Mouse (Mus musculus) liver, postnatal 0 days (tissue): ENCODE measurements around the gene Cog6. TPM values are rescaled to one million over a fixed set of nuclear protein-coding genes. Genes with fewer than 3 reads are reported as not detected.
"Not testable (repeated sequence)": the region's sequence is repeated elsewhere in the genome, so short reads cannot be mapped to it uniquely, and the experiment has no call there.

ENCODE experiments used
- ATAC-seq: fragments of 200-750 bp; cut with Nextera tagmentation; 2 replicates; pipeline ENCODE4 v1.8.0; 2017; ENCODE audit warnings: mild to moderate bottlenecking, moderate library complexity
- DNase-seq: peaks from one replicate; pipeline ENCODE4 v3.0.0-alpha.2; 2016
- H3K27ac ChIP-seq: fragments of 300-500 bp; sonication (generic); 2 replicates; pipeline ENCODE4 v1.5.1; 2014; ENCODE audit warnings: antibody characterized with exemption, moderate library complexity, mild to moderate bottlenecking, low read depth
- H3K27me3 ChIP-seq: fragments of 300-500 bp; sonication (generic); 2 replicates; pipeline ENCODE4 v1.6.1; 2014; ENCODE audit warnings: low read length, control low read depth, mixed read lengths; ENCODE audit not compliant: insufficient read depth
- H3K36me3 ChIP-seq: fragments of 300-500 bp; sonication (generic); replicated peaks from 2 replicates; pipeline ENCODE4 v1.6.1; 2014; ENCODE audit warnings: mild to moderate bottlenecking, control low read depth, low read length, moderate library complexity, mixed read lengths; ENCODE audit not compliant: insufficient read depth
- H3K4me1 ChIP-seq: fragments of 300-500 bp; sonication (generic); 2 replicates; pipeline ENCODE4 v1.6.1; 2014; ENCODE audit warnings: antibody characterized with exemption, mild to moderate bottlenecking, control low read depth; ENCODE audit not compliant: insufficient read depth
- H3K4me2 ChIP-seq: fragments of 300-500 bp; sonication (generic); 2 replicates; pipeline ENCODE4 v1.6.1; 2014; ENCODE audit warnings: low read depth, mild to moderate bottlenecking, low read length, moderate library complexity, mixed read lengths
- H3K4me3 ChIP-seq: fragments of 300-500 bp; sonication (generic); 2 replicates; pipeline ENCODE4 v1.5.1; 2014; ENCODE audit warnings: low read depth, low read length
- H3K9ac ChIP-seq: fragments of 300-500 bp; sonication (generic); replicated peaks from 2 replicates; pipeline ENCODE4 v1.6.1; 2014; ENCODE audit warnings: mild to moderate bottlenecking, moderate library complexity
- H3K9me3 ChIP-seq: fragments of 300-500 bp; sonication (generic); 2 replicates; pipeline ENCODE4 v1.6.1; 2016; ENCODE audit warnings: mild to moderate bottlenecking, control low read depth, low read length, mixed read lengths
- CTCF ChIP-seq: sonication (generic); IDR thresholded peaks from 2 replicates; pipeline ENCODE4 v1.5.1; 2016; ENCODE audit warnings: antibody characterized with exemption, low read depth
- EP300 ChIP-seq: IDR thresholded peaks from 2 replicates; pipeline ENCODE4 v1.6.1; 2016; ENCODE audit warnings: antibody characterized with exemption, low read depth, mild to moderate bottlenecking
- WGBS: fragments of 180-500 bp; shearing (Covaris S2); extraction: QIAGEN DNeasy Blood & Tissue Kit; methylation state at CpG from one replicate; pipeline ENCODE4 v1.1.7; 2014; ENCODE audit not compliant: insufficient replicate concordance; 5-methylcytosine and 5-hydroxymethylcytosine counted together
- polyA plus RNA-seq: library from polyadenylated mRNA; unstranded; fragments of >200 nt; fragmentation: Nextera tagmentation; extraction: Ambion mirVana; gene quantifications from 2 replicates; pipeline ENCODE4 v1.2.1, GENCODE M21; 2015

Gene Cog6
- polyA plus RNA-seq, 1 experiment from 2014 or later, result 11.1 TPM

DNA sequence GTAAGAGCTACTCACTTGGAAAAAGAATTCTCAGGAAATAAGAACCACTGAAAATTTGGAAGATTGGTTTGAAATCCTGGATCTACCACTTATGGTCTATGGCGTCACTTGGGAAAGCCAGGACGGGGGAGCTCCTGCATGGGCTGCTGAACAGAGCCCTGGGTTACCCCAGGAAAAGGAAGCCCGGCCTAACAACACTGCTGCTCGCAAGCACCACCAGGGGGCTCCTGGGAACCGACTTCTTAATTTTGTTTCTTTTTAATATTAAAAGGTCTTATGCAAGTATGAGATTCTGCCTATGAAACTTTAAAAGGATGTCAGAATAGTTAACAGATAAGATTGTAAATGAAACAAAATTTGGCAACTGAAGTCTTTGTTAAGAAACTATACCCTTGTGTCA is 22.4 kb downstream of the Cog6 start:
- 67% methylated on average over 5 of the region's 5 CpGs for WGBS

DNA sequence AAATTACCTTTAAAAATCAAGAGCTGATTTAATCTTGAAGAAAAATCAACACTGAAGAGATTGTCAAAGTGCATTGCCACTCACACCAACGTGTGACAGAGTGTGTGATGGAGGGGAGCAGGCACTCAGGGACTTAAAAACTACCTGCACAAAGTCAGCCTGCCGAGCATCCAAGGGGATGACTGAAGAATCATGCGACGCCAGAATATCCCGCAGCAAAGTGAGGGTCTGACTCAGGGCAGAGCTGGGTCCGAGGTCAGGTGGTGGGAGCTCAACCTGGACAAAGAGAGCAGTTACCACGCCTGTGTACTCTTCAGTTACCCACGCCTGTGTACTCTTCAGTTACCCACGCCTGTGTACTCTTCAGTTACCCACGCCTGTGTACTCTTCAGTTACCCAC is 23.7 kb downstream of the Cog6 start:
- Histone ChIP-seq H3K9me3 (no peaks in the 10 kb centered on the region), H3K36me3 (peaks cover 33% of the 10 kb centered on the region), H3K4me1 (no peaks in the 10 kb centered on the region), H3K27ac (no peak overlapping the region), H3K4me3 (no peak overlapping the region), H3K9ac (no peak overlapping the region), H3K27me3 (no peaks in the 10 kb centered on the region), H3K4me2 (no peak overlapping the region)
- ATAC-seq (no peak), DNase-seq (no peak)
- WGBS, result 83% methylated on average over 9 of the region's 10 CpGs
- TF ChIP-seq CTCF (no peak), EP300 (no peak)

More for the DNA sequence above, 22.4 kb downstream of the Cog6 start:
- no peak for TF ChIP-seq EP300
- peak; percentile 32 for TF ChIP-seq CTCF
- Histone ChIP-seq H3K9me3 (no peaks in the 10 kb centered on the region), H3K27me3 (no peaks in the 10 kb centered on the region), H3K9ac (no peak overlapping the region), H3K36me3 (peaks cover 24% of the 10 kb centered on the region), H3K4me1 (no peaks in the 10 kb centered on the region), H3K4me3 (no peak overlapping the region), H3K27ac (no peak overlapping the region), H3K4me2 (no peak overlapping the region)
- DNase-seq, result no peak
- no peak for ATAC-seq

DNA sequence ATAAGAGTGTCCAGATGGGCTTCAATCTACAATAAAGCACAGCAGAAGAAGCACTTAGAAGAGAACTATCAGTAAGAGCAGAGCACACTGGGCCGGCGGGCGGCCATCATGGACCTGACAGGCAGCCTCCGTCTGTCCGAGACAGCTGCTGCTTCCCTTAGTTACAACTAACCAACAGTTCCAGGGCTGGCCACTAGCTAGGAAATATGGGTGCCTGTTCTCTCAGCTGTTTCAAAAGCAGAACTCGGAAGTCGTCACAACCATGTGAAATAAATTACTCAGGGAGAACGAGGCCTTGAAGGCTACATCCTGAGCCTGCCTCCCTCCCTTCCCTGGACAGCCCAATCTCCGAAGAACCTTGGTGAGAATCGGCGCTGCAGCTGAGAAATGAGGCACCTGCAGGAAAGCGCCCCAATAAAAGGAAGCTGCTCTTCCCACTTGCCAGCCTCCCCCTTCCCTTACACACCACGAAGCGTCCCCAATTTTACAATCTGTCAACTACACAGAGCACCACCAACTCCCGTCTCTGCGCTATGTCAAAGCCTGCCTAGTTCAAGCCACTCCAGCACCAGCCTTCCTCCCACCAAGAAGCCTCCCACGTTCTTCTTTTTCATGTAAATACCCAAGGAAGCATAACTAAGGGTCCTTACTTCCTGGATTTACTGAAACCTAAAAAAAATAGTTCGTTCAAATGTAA is 26.8 kb downstream of the Cog6 start:
- Histone ChIP-seq H3K9ac (no peak overlapping the region), H3K4me2 (no peak overlapping the region), H3K36me3 (peaks cover 29% of the 10 kb centered on the region), H3K4me3 (no peak overlapping the region), H3K27me3 (no peaks in the 10 kb centered on the region), H3K27ac (no peak overlapping the region), H3K4me1 (no peaks in the 10 kb centered on the region), H3K9me3 (no peaks in the 10 kb centered on the region)
- no peak for DNase-seq
- WGBS, result 42% methylated on average over 18 of the region's 18 CpGs
- 0 out of 2 replicates have a peak, but pooled peaks have one; percentile 21 for ATAC-seq
- no peak; the same call in 1 of the 2 replicates for TF ChIP-seq CTCF

DNA sequence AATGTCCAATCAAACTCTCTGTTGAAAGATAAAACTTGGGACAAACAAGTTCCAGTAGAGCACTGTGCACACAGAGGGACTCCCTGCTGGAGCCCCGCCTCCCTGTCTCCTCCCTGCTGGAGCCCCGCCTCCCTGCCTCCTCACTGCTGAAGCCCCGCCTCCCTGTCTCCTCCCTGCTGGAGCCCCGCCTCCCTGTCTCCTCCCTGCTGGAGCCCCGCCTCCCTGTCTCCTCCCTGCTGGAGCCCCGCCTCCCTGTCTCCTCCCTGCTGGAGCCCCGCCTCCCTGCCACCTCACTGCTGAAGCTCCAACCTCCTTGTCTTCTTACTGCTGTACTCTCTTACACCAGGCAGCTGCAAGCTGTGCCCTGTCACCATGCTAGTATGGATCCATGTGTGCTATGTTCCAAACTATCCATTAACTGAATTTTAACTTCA is 31.5 kb downstream of the Cog6 start:
- DNase-seq (peak; percentile 82), ATAC-seq (peak; percentile 71)
- not testable (repeated sequence) for H3K9me3 ChIP-seq, H3K27me3 ChIP-seq, H3K4me3 ChIP-seq, H3K27ac ChIP-seq, H3K4me2 ChIP-seq, H3K4me1 ChIP-seq, H3K9ac ChIP-seq
- H3K36me3 ChIP-seq, result peaks cover 31% of the 10 kb centered on the region
- 36% methylated on average over 7 of the region's 7 CpGs for WGBS

DNA sequence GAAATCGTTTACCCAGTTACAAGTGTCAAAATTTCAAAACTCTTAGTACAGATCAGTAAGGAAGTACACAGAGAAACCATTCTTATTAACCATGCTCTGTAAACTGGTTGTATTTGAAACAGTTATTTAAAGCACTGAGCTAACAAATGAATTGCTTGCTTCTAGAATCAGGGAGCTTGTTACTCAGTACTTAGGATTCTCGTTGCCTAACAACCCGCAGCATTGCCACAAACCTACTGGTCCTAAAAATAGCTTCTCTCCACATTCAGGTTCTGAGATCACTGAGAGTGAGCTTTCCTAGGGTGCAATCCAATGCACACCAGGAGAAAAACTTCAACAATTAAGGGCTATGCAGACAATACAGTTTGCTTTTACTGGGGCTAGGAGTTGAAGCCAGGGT is 33.3 kb downstream of the Cog6 start:
- Histone ChIP-seq H3K36me3 (peaks cover 26% of the 10 kb centered on the region), H3K9me3 (no peaks in the 10 kb centered on the region), H3K27ac (no peak overlapping the region), H3K9ac (no peak overlapping the region), H3K4me2 (no peak overlapping the region), H3K4me3 (no peak overlapping the region), H3K27me3 (no peaks in the 10 kb centered on the region), H3K4me1 (no peaks in the 10 kb centered on the region)
- 64% methylated on average over 3 of the region's 3 CpGs for WGBS
- DNase-seq, result no peak
- TF ChIP-seq EP300 (no peak), CTCF (no peak)
- ATAC-seq, result no peak

DNA sequence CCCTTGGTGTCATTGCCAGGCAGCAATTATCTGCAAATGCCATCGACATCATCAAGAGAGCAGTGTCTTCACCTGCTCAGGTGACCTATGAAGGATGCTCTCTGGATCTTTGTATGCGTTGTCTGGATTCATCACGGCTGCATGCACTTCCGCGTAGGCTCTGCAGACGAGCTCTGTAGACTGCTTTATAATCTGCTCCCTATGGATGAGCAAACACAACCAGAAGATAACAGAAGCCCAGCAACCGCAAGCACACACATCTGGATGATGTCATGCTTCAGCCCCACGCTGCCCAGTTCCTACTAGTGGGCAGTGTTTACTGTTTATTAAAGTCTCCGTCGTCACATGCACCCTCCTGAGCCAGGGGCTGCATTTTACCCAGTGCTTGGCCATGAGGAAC is 34.0 kb downstream of the Cog6 start:
- Histone ChIP-seq H3K9ac (no peak overlapping the region), H3K4me2 (no peak overlapping the region), H3K36me3 (peaks cover 21% of the 10 kb centered on the region), H3K4me1 (no peaks in the 10 kb centered on the region), H3K9me3 (no peaks in the 10 kb centered on the region), H3K27ac (no peak overlapping the region), H3K4me3 (no peak overlapping the region), H3K27me3 (no peaks in the 10 kb centered on the region)
- ATAC-seq, result no peak
- TF ChIP-seq CTCF (no peak), EP300 (no peak)
- 74% methylated on average over 10 of the region's 10 CpGs for WGBS
- no peak for DNase-seq
